Mouse (Mus musculus) urinary bladder, postnatal 25 days (tissue): Measurements from ENCODE around the gene Shox2.

Experiments
- DNase-seq: peaks from one replicate; pipeline ENCODE4 v3.0.0; 2022; ENCODE audit warnings: low spot score

Shox2 gene

DNA sequence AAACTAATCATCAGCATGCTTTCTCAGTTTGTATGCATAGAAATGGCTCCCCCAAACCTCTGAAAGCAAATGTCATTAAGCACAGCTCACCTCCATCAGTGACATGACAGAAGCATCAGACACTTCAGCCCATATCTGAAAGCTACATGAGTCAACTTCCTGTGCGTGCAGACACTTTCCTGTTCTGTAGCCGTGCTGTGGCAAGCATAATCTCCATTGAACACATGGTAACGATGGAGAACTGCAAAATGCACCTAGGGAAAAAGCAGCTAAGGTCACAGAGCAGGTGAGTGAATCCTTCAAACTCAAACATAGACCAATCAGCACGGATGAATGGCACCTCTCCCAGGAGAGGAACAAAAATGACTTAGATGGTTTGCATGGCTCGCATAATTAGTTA lies 21.6 kb downstream of the Shox2 start:
- no peak for DNase-seq

DNA sequence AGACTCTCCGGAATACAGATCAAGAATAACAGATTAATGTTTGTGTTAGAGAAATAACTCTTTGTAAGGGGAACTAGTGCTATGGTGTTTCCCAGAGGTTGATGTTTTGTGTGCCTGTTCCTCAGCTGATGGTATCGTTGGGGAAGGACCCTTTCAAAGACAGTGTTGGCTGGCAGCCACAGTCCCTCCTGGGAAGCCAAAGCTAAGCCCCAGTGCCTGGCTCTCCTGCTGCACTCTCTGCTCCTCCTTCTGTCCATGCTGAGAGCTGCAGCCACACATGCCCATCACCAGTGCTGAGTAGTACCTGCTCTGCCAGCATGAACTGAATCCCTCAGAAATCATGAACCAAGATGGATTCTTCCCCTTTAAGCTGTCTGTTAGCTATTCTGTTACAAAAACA lies 26.4 kb downstream of the Shox2 start:
- no peak for DNase-seq

GRCm38 (mm10) chr3:66939675-66940074 lies 41.9 kb downstream of the Shox2 start:
- DNase-seq = no peak

DNA sequence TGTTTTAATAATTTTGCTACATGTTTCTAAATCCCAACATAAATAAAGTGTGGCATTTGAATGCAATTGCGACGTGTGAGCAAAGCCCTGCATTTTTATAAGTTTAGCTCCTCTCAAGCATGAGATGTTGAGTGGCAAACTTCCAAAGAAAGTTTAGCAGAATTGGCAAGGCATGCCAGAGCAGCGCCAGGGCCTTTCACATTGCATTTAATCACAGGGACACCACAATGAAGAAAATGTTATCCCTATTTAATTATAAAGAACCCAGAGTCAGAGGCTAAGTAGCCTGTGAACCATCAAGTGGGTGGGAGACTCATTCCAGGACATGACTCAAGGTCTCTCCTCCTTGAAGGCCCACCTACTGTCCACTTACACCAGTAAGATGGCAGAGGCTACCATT lies 59.1 kb downstream of the Shox2 start:
- no peak for DNase-seq
